Mouse (Mus musculus): ENCODE data around the gene Nfix.
"Not testable (repeated sequence)": the region's sequence is repeated elsewhere in the genome, so short reads cannot be mapped to it uniquely, and the experiment has no call there.

Gene Nfix

GRCm38 (mm10) chr8:84677305-84677704 is 122.8 kb downstream of the Nfix start:
- in situ Hi-C loops (cut with MboI, MseI): no loop called here

- in situ Hi-C loops (cut with MboI, MseI): not testable (repeated sequence)
These were observed 129.7 kb downstream of the Nfix start for GRCm38 (mm10) chr8:84670295-84671006.

DNA sequence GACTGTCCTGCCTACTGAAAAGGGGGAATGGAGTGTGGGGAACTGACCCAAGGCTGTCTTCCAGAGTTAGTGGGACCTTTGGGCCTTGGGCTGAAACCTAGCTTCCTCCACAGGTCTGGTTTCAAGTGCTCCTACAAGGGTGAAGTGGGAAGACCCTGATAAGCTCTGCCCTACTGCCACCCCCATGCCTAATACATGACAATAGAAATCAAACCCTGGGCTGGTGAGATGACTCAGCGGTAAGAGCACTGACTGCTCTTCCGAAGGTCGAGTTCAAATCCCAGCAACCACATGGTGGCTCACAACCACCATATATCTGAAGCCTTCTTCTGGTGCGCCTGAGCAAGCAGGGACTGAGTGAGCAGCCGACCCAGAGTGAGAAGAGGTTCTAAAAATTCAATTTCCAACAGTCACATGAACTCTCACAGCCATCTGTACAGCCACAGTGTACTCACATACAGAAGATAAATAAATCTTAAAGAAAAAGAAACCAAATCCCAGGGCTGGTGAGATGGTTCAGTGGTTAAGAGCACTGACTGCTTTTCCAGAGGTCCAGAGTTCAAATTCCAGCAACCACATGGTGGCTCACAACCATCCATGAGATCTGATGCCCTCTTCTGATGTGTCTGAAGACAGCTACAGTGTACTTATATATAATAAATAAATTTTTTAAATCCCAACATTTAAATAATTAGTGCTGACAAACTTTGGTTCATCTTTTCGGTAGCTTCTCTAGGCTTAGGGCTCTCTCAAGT is 131.2 kb downstream of the Nfix start:
- in situ Hi-C loops (cut with MboI, MseI): no loop called here

- in situ Hi-C loops (cut with MboI, MseI): no loop called here
These were observed 132.1 kb downstream of the Nfix start for GRCm38 (mm10) chr8:84668081-84668480.

GRCm38 (mm10) chr8:84665385-84665893 is 134.7 kb downstream of the Nfix start:
- in situ Hi-C loops (cut with MboI, MseI): no loop called here

GRCm38 (mm10) chr8:84664566-84665384 is 135.4 kb downstream of the Nfix start:
- in situ Hi-C loops (cut with MboI, MseI): loop anchor here (5.0 kb wide), 1 partner anchor 313 kb away; the partner anchor contains the start of gene Junb

- in situ Hi-C loops (cut with MboI, MseI): loop anchor here (5.0 kb wide), 1 partner anchor 314 kb away; the partner anchor contains the start of gene Junb
These were observed 136.4 kb downstream of the Nfix start for GRCm38 (mm10) chr8:84663483-84664327.

DNA sequence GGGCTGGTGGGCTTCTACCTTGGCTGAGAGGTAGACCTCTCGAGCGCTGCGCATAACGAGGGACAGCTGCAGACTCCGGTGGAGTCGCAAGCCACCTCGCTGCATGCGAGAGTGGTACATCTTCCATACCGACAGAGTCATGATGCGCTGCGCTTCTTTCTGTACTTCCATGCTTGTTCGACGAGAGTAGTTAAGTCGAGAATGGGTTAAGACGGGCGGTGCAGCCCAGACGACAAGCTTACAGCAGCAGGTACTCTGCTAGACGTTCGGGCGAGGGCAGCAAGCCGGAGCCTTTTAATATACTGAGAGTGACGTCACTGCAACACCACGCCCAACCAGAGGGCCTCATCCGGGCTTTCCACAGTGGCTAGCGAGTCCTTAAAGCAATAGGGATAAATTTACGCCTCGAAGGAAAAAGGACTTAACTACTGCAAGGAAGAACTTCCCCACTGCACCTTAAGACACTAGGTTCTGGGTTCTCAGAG is 137.5 kb downstream of the Nfix start, which contains the start of gene Ier2:
Gene Ier2 (minus strand): TSS at position 272 of the 485 bp plus-strand sequence.
- in situ Hi-C loops (cut with MboI, MseI): loop anchor here (5.0 kb wide), 1 partner anchor 315 kb away; the partner anchor contains the start of gene Junb

- in situ Hi-C loops (cut with MboI, MseI): loop anchor here (5.0 kb wide), 1 partner anchor 315 kb away; the partner anchor contains the start of gene Junb
These were observed 138.1 kb downstream of the Nfix start for GRCm38 (mm10) chr8:84661961-84662571.

DNA sequence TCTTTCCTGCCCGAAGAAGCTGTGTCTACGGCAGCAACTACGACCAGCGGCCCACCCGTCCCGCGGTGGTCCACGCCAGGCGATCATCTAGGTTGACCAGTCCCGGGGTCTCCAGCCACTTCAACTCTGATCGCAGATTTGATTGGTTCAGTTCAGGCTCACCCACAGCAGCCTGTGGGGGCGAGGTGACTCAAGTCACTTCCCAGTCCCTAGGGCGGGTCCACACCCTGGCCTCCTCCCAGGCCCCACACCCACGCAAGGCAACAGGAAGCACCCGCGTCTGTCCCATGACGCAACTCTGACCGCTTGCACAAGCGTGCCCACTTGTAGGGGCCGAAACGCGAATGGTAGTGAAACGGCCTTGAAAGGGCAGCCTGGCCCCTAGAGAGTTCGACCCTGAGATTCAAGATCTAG is 138.7 kb downstream of the Nfix start:
- in situ Hi-C loops (cut with MboI, MseI): loop anchor here (5.0 kb wide), 1 partner anchor 316 kb away; the partner anchor contains the start of gene Junb

GRCm38 (mm10) chr8:84660819-84661457 is 139.2 kb downstream of the Nfix start:
- in situ Hi-C loops (cut with MboI, MseI): loop anchor here (5.0 kb wide), 1 partner anchor 316 kb away; the partner anchor contains the start of gene Junb

- in situ Hi-C loops (cut with MboI, MseI): loop anchor here (5.0 kb wide), 2 partner anchors 317 to 458 kb away; partner anchors contain the start of gene Junb
These were observed 140.0 kb downstream of the Nfix start for GRCm38 (mm10) chr8:84659936-84660818.

DNA sequence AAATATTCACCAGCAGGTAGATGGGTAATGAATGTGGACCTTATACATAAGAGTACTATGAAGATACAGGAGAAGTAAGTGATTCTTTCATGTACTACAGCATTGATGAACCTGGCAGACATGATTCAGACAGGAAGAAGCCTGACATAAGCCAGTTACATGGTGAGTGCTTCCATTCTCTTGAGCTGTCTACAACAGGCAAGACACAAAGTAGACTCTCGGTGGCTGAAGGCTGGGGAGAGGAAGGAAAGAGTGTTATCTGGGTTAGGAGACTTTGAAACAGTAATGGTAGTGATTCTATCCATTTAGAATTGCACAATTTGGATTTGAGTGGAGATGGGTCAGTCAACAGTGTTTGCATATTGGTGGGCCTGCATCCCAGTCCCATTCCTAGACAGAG is 141.2 kb downstream of the Nfix start:
- in situ Hi-C loops (cut with MboI, MseI): loop anchor here (5.0 kb wide), 1 partner anchor 457 kb away; no protein-coding TSS in a partner anchor

- in situ Hi-C loops (cut with MboI, MseI): loop anchor here (5.0 kb wide), 1 partner anchor 455 kb away; no protein-coding TSS in a partner anchor
These were observed 142.5 kb downstream of the Nfix start for GRCm38 (mm10) chr8:84657680-84658079.

DNA sequence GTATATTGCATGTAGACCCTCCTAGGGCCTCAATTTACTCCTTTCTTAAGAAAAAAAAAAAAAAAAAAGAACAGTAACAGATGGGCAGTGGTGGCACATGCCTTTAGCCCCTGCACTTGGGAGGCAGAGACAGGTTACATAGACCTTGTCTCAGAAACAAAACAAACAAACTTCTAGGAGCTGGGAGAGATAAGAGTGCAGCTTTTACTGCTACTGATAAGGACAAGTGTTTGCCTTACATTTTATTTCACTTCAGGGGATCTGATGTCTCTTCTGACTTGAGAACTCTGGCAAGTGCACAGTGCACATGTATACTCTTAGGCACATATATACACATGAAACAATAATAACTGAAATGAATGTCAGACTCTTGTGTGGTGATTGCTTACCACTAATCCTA is 142.9 kb downstream of the Nfix start:
- in situ Hi-C loops (cut with MboI, MseI): loop anchor here (5.0 kb wide), 1 partner anchor 455 kb away; no protein-coding TSS in a partner anchor

- in situ Hi-C loops (cut with MboI, MseI): loop anchor here (5.0 kb wide), 1 partner anchor 454 kb away; no protein-coding TSS in a partner anchor
These were observed 143.5 kb downstream of the Nfix start for GRCm38 (mm10) chr8:84656641-84657126.

GRCm38 (mm10) chr8:84656191-84656525 is 144.0 kb downstream of the Nfix start:
- in situ Hi-C loops (cut with MboI, MseI): loop anchor here (5.0 kb wide), 1 partner anchor 454 kb away; no protein-coding TSS in a partner anchor
